Mouse (Mus musculus) kidney, adult 9 months (tissue): Measurements from ENCODE around the gene Mgme1.

Source experiments
- DNase-seq: peaks from one replicate; pipeline ENCODE4 v3.0.0; 2022

Gene Mgme1

GRCm38 (mm10) chr2:144264398-144265119 lies 5.9 kb upstream of the Mgme1 start:
- DNase-seq = peak; percentile 81

- no peak for DNase-seq
These were observed 5.4 kb upstream of the Mgme1 start for GRCm38 (mm10) chr2:144265120-144265488.

- DNase-seq = no peak
These were observed 4.4 kb upstream of the Mgme1 start for GRCm38 (mm10) chr2:144265916-144266683.

GRCm38 (mm10) chr2:144267004-144267730 lies 3.3 kb upstream of the Mgme1 start:
- no peak for DNase-seq

GRCm38 (mm10) chr2:144267731-144268015 lies 2.8 kb upstream of the Mgme1 start:
- DNase-seq = peak; percentile 68

GRCm38 (mm10) chr2:144268446-144269305 lies 1.8 kb upstream of the Mgme1 start:
- no peak for DNase-seq

- DNase-seq = no peak
These were observed 1.2 kb upstream of the Mgme1 start for GRCm38 (mm10) chr2:144269306-144269650.

- DNase-seq = no peak
These were observed 586 bp upstream of the Mgme1 start for GRCm38 (mm10) chr2:144269679-144270475.

- DNase-seq = no peak
These were observed 1.6 kb downstream of the Mgme1 start for GRCm38 (mm10) chr2:144272088-144272487.

- DNase-seq = no peak
These were observed 4.3 kb downstream of the Mgme1 start for GRCm38 (mm10) chr2:144274741-144275140.

- no peak for DNase-seq
These were observed 6.4 kb downstream of the Mgme1 start for GRCm38 (mm10) chr2:144276885-144277284.

GRCm38 (mm10) chr2:144279742-144280141 lies 9.3 kb downstream of the Mgme1 start:
- DNase-seq = peak; percentile 92

GRCm38 (mm10) chr2:144280568-144280967 lies 10.1 kb downstream of the Mgme1 start:
- no peak for DNase-seq

- no peak for DNase-seq
These were observed 11.0 kb downstream of the Mgme1 start for GRCm38 (mm10) chr2:144281417-144281816.

GRCm38 (mm10) chr2:144290321-144290720 lies 19.9 kb downstream of the Mgme1 start:
- no peak for DNase-seq

GRCm38 (mm10) chr2:144291600-144292305 lies 21.3 kb downstream of the Mgme1 start:
- peak; percentile 61 for DNase-seq

GRCm38 (mm10) chr2:144295145-144295735 lies 24.8 kb downstream of the Mgme1 start:
- DNase-seq = no peak

GRCm38 (mm10) chr2:144299749-144300669 lies 29.5 kb downstream of the Mgme1 start:
- peak; percentile 19 for DNase-seq

- DNase-seq = no peak
These were observed 30.6 kb downstream of the Mgme1 start for GRCm38 (mm10) chr2:144301101-144301500.
